Mouse (Mus musculus) heart, adult 2 months (tissue): ENCODE results near the gene Camk2d.

Experiments
- CTCF ChIP-seq: fragments of 200-600 bp; IDR thresholded peaks from 2 replicates; pipeline ENCODE4 v1.8.1; 2022; ENCODE audit warnings: antibody characterized with exemption, mild to moderate bottlenecking, moderate library complexity
- EP300 ChIP-seq: fragments of 200-500 bp; IDR thresholded peaks from 2 replicates; pipeline ENCODE4 v1.6.1; 2011; ENCODE audit warnings: low read depth, low read length, control low read depth; ENCODE audit not compliant: insufficient read depth
- POLR2A ChIP-seq: fragments of 200-500 bp; IDR thresholded peaks from 2 replicates; pipeline ENCODE4 v1.6.1; 2011; ENCODE audit warnings: mild to moderate bottlenecking, low read depth, low read length, control low read depth; ENCODE audit not compliant: insufficient read depth

- TF ChIP-seq CTCF = no peak
- TF ChIP-seq POLR2A = no peak
- TF ChIP-seq EP300 = no peak
These were observed 118.2 kb downstream of the Camk2d start for GRCm38 (mm10) chr3:126714281-126714680.
